Mouse (Mus musculus): ENCODE data around the gene Parp12. TPM values are rescaled to one million over a fixed set of nuclear protein-coding genes. Genes with fewer than 3 reads are reported as not detected.

The Parp12 gene
- polyA plus RNA-seq, 2 experiments: 8.6 to 18.5 TPM

DNA sequence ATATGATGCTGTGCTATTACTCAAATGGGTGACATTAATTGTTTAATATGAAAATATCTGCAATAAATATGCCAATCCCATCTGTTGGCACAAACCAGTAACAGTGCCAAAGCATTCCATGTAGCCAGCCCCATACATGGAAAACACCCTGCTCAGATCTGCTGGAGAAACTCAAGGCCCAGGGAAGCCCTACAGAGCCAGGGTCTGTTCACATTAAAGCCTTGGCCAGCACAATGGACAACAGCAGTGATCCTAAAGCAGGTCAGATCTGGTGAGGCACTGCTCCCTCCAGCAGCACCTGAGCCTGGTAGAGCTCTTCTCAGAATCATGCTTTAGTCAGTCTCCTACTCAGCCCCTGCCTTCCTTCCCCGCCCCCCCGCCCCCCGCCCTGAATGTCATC lies 5.0 kb downstream of the Parp12 start:
- ATAC-seq (ENCODE audit: low FRiP score, low read depth): no peak
- Histone ChIP-seq H3K9me3 (ENCODE audit: control insufficient read depth, low read length) (no peaks in the 10 kb centered on the region), H3K27me3 (ENCODE audit: control insufficient read depth, insufficient read depth, low read length) (peaks cover 17% of the 10 kb centered on the region), H3K9ac (ENCODE audit: low read depth, low read length, severe bottlenecking) (no peak overlapping the region), H3K27ac (replicated peaks; ENCODE audit: low read depth, low read length) (no peak overlapping the region), H3K4me1 (ENCODE audit: control insufficient read depth, insufficient read depth, low read length) (no peaks in the 10 kb centered on the region), H3K4me2 (replicated peaks; ENCODE audit: low read depth, low read length, severe bottlenecking) (no peak overlapping the region), H3K36me3 (ENCODE audit: control insufficient read depth, insufficient read depth, low read length) (peaks cover 6% of the 10 kb centered on the region; the same call in 1 of the 2 replicates), H3K4me3 (replicated peaks; ENCODE audit: low read length) (no peak overlapping the region)
- TF ChIP-seq POLR2A (IDR thresholded peaks at IDR 0.05; ENCODE audit: borderline replicate concordance, extremely low read depth, insufficient read depth, insufficient read length): no peak
- DNase-seq (ENCODE audit: low spot score): no peak
- WGBS: 94% methylated on average over 3 of the region's 3 CpGs

DNA sequence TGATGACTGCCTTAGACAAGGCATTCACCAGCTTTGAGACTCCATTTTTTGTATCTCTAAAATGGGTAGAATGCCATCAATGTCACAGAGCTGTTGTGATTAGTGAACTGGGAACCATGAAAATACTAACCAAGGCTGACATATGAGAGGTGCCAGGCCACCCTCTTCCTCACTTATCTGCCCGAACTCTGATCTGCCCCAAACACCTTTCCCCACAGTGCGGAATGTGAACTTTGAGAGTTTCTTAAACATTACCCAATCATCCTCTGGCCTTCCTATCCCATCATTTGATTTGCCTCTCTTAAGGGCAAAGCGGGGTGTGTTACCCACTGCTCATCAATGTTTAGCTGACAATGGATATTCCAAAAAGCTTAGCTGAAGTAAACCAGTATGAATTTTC lies 5.4 kb downstream of the Parp12 start:
- 91% methylated on average over 3 of the region's 3 CpGs for WGBS
- Histone ChIP-seq H3K4me2 (replicated peaks; ENCODE audit: low read depth, low read length, severe bottlenecking) (no peak overlapping the region), H3K4me1 (ENCODE audit: control insufficient read depth, insufficient read depth, low read length) (no peaks in the 10 kb centered on the region), H3K27ac (replicated peaks; ENCODE audit: low read depth, low read length) (no peak overlapping the region), H3K9ac (ENCODE audit: low read depth, low read length, severe bottlenecking) (no peak overlapping the region), H3K4me3 (replicated peaks; ENCODE audit: low read length) (no peak overlapping the region), H3K27me3 (ENCODE audit: control insufficient read depth, insufficient read depth, low read length) (peaks cover 15% of the 10 kb centered on the region), H3K9me3 (ENCODE audit: control insufficient read depth, low read length) (no peaks in the 10 kb centered on the region), H3K36me3 (ENCODE audit: control insufficient read depth, insufficient read depth, low read length) (peaks cover 6% of the 10 kb centered on the region; the same call in 1 of the 2 replicates)
- no peak for DNase-seq (ENCODE audit: low spot score)
- no peak for TF ChIP-seq POLR2A (IDR thresholded peaks at IDR 0.05; ENCODE audit: borderline replicate concordance, extremely low read depth, insufficient read depth, insufficient read length)
- ATAC-seq (ENCODE audit: low FRiP score, low read depth): no peak

DNA sequence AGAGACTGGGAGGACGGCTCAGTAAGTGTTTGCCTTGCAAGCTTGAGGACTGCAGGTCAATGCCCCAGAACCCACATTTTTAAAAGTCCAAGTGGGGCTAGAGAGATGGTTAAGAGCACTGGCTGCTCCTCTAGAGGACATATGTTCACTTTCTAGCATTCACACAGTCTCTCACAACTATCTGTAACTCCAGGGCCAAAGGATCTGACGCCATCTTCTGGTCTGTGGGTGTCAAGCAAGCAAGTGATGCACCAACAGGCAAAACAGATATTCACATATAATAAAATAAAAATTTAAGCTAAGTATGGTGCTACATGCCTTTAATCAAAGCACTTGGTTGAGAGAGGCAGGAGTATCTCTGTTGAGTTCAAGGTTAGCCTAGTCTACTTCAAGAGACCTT lies 11.3 kb downstream of the Parp12 start:
- no peak for TF ChIP-seq POLR2A (IDR thresholded peaks at IDR 0.05; ENCODE audit: borderline replicate concordance, extremely low read depth, insufficient read depth, insufficient read length)
- Histone ChIP-seq H3K27ac (replicated peaks; ENCODE audit: low read depth, low read length) (no peak overlapping the region), H3K4me3 (replicated peaks; ENCODE audit: low read length) (no peak overlapping the region), H3K4me2 (replicated peaks; ENCODE audit: low read depth, low read length, severe bottlenecking) (no peak overlapping the region), H3K4me1 (ENCODE audit: control insufficient read depth, insufficient read depth, low read length) (no peaks in the 10 kb centered on the region), H3K9me3 (ENCODE audit: control insufficient read depth, low read length) (no peaks in the 10 kb centered on the region), H3K9ac (ENCODE audit: low read depth, low read length, severe bottlenecking) (no peak overlapping the region), H3K36me3 (ENCODE audit: control insufficient read depth, insufficient read depth, low read length) (peaks cover 6% of the 10 kb centered on the region; the same call in 1 of the 2 replicates), H3K27me3 (ENCODE audit: control insufficient read depth, insufficient read depth, low read length) (no peaks in the 10 kb centered on the region)
- WGBS: 58% methylated on average over 2 of the region's 2 CpGs
- DNase-seq (ENCODE audit: low spot score) (no peak), ATAC-seq (ENCODE audit: low FRiP score, low read depth) (no peak)

DNA sequence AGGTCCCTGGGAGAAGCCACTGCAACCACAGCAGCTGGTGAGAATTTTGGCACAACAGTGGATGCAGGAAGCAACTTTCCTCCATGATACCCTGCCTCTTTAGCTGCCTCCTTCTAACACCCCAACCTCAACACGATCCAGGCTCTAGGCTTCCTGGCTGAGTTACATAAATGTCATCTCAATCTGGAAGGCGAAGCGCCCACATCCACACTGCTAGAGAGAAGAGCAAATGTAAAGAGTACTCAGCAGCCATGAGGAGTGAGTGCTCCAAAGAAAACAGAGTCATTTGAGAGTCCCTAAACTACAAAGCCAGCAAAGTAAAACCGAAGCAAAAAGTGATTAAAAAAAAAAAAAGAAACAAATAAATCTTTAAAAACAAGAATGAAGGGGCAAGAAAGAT lies 13.5 kb downstream of the Parp12 start:
- DNase-seq (ENCODE audit: low spot score) (no peak), ATAC-seq (ENCODE audit: low FRiP score, low read depth) (no peak)
- Histone ChIP-seq H3K4me3 (replicated peaks; ENCODE audit: low read length) (no peak overlapping the region), H3K9me3 (ENCODE audit: control insufficient read depth, low read length) (no peaks in the 10 kb centered on the region), H3K27me3 (ENCODE audit: control insufficient read depth, insufficient read depth, low read length) (no peaks in the 10 kb centered on the region), H3K4me1 (ENCODE audit: control insufficient read depth, insufficient read depth, low read length) (no peaks in the 10 kb centered on the region), H3K36me3 (ENCODE audit: control insufficient read depth, insufficient read depth, low read length) (no peaks in the 10 kb centered on the region), H3K27ac (replicated peaks; ENCODE audit: low read depth, low read length) (no peak overlapping the region), H3K4me2 (replicated peaks; ENCODE audit: low read depth, low read length, severe bottlenecking) (no peak overlapping the region), H3K9ac (ENCODE audit: low read depth, low read length, severe bottlenecking) (no peak overlapping the region)
- TF ChIP-seq POLR2A (IDR thresholded peaks at IDR 0.05; ENCODE audit: borderline replicate concordance, extremely low read depth, insufficient read depth, insufficient read length): no peak
- WGBS: 87% methylated on average over 4 of the region's 4 CpGs

DNA sequence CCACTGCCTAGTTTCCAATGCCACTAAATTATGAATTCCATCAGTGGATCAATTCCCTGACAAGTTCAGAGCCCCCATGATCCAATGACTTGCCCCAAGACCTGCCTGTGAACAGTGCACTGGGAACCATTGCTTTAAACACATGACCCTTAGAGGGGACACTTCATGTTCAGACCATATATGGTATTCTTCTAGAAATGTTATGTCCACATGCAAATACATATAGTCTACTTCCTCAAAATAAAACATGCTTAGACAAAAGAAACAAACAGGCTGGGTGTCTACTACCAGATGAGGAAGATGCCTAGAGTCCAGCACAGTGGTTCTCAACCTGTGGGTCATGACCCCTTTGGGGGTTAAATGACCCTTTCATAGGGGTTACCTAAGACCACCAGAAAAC lies 41.7 kb downstream of the Parp12 start:
- no peak overlapping the region for H3K9ac ChIP-seq (ENCODE audit: low read depth, low read length, severe bottlenecking)
- no peaks in the 10 kb centered on the region for H3K27me3 ChIP-seq (ENCODE audit: control insufficient read depth, insufficient read depth, low read length)
- no peak overlapping the region for H3K4me3 ChIP-seq (replicated peaks; ENCODE audit: low read length)
- no peaks in the 10 kb centered on the region for H3K9me3 ChIP-seq (ENCODE audit: control insufficient read depth, low read length)
- H3K4me1 ChIP-seq (ENCODE audit: control insufficient read depth, insufficient read depth, low read length): 0 out of 2 replicates have a peak, but pooled peaks cover 3% of the 10 kb centered on the region
- no peak overlapping the region for H3K27ac ChIP-seq (replicated peaks; ENCODE audit: low read depth, low read length)
- no peak for TF ChIP-seq POLR2A (IDR thresholded peaks at IDR 0.05; ENCODE audit: borderline replicate concordance, extremely low read depth, insufficient read depth, insufficient read length)
- no peak for ATAC-seq (ENCODE audit: low FRiP score, low read depth)
- no peaks in the 10 kb centered on the region for H3K36me3 ChIP-seq (ENCODE audit: control insufficient read depth, insufficient read depth, low read length)
- DNase-seq (ENCODE audit: low spot score): no peak
- H3K4me2 ChIP-seq (replicated peaks; ENCODE audit: low read depth, low read length, severe bottlenecking): no peak overlapping the region

DNA sequence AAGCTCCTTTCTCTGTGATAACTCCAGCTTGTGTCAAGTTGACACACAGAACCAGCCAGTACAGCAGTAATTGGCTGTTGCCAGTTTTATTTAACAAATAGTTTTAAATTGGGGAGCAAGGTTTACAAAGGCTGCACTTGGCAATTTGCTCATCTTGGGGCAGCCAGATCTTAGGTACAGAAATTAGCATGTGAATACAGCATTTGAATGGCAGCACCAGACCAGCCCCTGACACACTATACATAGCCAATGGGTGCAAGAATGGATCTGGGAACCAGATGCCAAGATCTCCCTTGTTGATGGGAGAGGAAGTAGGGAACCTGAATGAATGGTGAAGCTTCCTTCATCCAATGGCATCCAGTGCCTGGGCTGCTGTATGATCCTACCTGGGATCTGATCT lies 44.0 kb downstream of the Parp12 start:
- no peak overlapping the region for H3K9ac ChIP-seq (ENCODE audit: low read depth, low read length, severe bottlenecking)
- H3K4me1 ChIP-seq (ENCODE audit: control insufficient read depth, insufficient read depth, low read length): peaks cover 7% of the 10 kb centered on the region; the same call in 1 of the 2 replicates
- H3K27ac ChIP-seq (replicated peaks; ENCODE audit: low read depth, low read length): no peak overlapping the region
- no peaks in the 10 kb centered on the region for H3K27me3 ChIP-seq (ENCODE audit: control insufficient read depth, insufficient read depth, low read length)
- DNase-seq (ENCODE audit: low spot score): no peak
- H3K36me3 ChIP-seq (ENCODE audit: control insufficient read depth, insufficient read depth, low read length): no peaks in the 10 kb centered on the region
- no peak overlapping the region for H3K4me2 ChIP-seq (replicated peaks; ENCODE audit: low read depth, low read length, severe bottlenecking)
- H3K4me3 ChIP-seq (replicated peaks; ENCODE audit: low read length): no peak overlapping the region
- no peak for TF ChIP-seq POLR2A (IDR thresholded peaks at IDR 0.05; ENCODE audit: borderline replicate concordance, extremely low read depth, insufficient read depth, insufficient read length)
- no peaks in the 10 kb centered on the region for H3K9me3 ChIP-seq (ENCODE audit: control insufficient read depth, low read length)
- no peak for ATAC-seq (ENCODE audit: low FRiP score, low read depth)

Measured in limb, embryonic 14.5 days (tissue).